Mouse (Mus musculus) sigmoid colon, adult 10 weeks (tissue): ENCODE results near the gene Popdc3. TPM values are rescaled to one million over a fixed set of nuclear protein-coding genes. Genes with fewer than 3 reads are reported as not detected.

ENCODE experiments used
- polyA plus RNA-seq: library from polyadenylated mRNA; stranded (reverse); fragments of 350-450 nt; fragmentation: Illumina TruSeq; extraction: RNeasy Lipid Tissue Mini Kit (QIAGEN cat#74804); gene quantifications from one replicate; pipeline ENCODE4 v1.2.3, GENCODE M21; 2014; ENCODE audit warnings: low read depth, low replicate concordance

Popdc3 gene
- polyA plus RNA-seq, result 0.54 TPM

GRCm38 (mm10) chr10:45177798-45178197, at the start of gene Popdc3:
TSS of gene Popdc3 (plus strand) at chr10:45178098.

GRCm38 (mm10) chr10:45335434-45336422, 157.8 kb downstream of the Popdc3 start, which contains the start of gene Bves:
TSS of gene Bves (plus strand) at chr10:45335772.

Other genes starting within 250 kb of the Popdc3 start
- 7.9 TPM for gene Prep, start 110.9 kb upstream of the Popdc3 start, polyA plus RNA-seq
- gene Bves, start 157.7 kb downstream of the Popdc3 start, polyA plus RNA-seq, result 8.7 TPM